Mouse (Mus musculus) testis, adult 2 months (tissue): ENCODE results near the gene Tnfaip1.

Experiments used
- CTCF ChIP-seq: fragments of 200-500 bp; IDR thresholded peaks from 2 replicates; pipeline ENCODE4 v1.5.1; 2012; ENCODE audit warnings: low read depth, mild to moderate bottlenecking, inconsistent platforms, low read length, moderate library complexity; ENCODE audit not compliant: control insufficient read depth, insufficient read depth, insufficient replicate concordance
- POLR2A ChIP-seq: fragments of 200-500 bp; IDR thresholded peaks from 2 replicates; pipeline ENCODE4 v1.6.1; 2012; ENCODE audit warnings: low read depth, mild to moderate bottlenecking, inconsistent platforms, low read length, moderate library complexity; ENCODE audit not compliant: control insufficient read depth

DNA sequence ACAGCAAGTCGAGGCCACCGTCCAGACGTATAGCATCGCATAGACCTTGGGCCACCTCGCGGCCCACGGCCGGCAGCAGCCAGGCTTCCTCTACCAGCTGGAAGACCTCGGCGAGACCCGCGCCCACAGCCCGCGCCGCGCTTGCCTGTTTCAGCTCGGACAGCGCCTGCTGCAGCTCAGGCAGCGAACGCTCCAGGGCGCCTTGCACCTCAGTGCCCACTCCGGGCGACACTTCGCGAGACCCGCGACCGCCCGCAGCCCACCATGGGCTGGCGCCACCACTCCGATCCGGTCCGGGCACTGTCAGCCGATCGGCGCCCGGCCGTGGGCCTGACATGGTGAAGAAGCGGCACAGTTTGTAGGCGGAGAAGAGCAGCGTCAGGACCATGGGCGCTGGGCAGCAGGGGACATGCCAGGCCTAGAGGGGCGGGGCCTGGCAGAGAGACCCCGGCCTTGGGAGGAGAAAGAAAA lies 39.0 kb downstream of the Tnfaip1 start:
- TF ChIP-seq CTCF, result no peak
- TF ChIP-seq POLR2A, result no peak
